Mouse (Mus musculus): ENCODE results near the gene Htr2c.

DNA sequence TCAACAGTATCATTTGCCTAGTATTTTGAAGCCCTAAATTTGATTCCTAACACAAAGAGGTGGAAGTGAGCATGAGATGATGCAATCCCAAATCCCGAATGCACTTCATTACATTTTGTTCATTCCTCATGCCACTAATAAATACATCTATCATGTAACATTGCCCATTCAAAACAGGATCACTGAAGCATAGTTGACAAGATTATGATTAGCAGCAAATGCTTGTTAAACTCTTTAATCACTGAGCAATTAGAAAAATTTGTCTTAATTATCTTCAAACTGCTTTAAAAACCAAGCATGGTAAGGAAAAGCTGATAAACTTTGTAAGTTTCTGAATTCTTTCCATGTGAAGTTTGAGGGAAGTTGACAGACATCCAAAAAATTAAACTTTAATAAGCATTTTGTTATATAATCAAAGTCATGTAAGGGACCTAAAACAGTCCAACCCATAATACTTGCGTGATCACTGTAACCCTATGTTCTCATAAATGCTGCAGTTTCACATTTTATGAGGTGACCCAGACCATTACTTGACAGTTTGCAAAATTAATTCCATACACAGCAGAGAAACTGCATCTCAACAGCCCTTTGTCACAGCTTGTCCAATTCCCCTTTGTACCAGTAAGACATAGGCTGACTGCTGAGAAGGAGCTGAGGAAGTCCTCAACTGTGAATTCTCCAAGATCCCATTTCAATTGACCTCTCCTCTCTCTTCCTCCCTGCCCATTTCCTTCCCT lies 276.7 kb downstream of the Htr2c start:
- TF ChIP-seq CTCF (IDR thresholded peaks at IDR 0.05; ENCODE audit: low read depth, low read length) (no peak), POLR2AphosphoS5 (IDR thresholded peaks at IDR 0.05; ENCODE audit: insufficient replicate concordance, low read depth, low read length) (no peak), TAL1 (conservative IDR thresholded peaks at IDR 0.05; ENCODE audit: low read depth, low read length) (no peak), GATA2 (IDR thresholded peaks at IDR 0.05; ENCODE audit: borderline replicate concordance, low read depth, low read length) (no peak), GATA1 (IDR thresholded peaks at IDR 0.05; ENCODE audit: borderline replicate concordance, low read length) (no peak)
